Mouse (Mus musculus): ENCODE results near the gene Abhd10.

The Abhd10 gene

DNA sequence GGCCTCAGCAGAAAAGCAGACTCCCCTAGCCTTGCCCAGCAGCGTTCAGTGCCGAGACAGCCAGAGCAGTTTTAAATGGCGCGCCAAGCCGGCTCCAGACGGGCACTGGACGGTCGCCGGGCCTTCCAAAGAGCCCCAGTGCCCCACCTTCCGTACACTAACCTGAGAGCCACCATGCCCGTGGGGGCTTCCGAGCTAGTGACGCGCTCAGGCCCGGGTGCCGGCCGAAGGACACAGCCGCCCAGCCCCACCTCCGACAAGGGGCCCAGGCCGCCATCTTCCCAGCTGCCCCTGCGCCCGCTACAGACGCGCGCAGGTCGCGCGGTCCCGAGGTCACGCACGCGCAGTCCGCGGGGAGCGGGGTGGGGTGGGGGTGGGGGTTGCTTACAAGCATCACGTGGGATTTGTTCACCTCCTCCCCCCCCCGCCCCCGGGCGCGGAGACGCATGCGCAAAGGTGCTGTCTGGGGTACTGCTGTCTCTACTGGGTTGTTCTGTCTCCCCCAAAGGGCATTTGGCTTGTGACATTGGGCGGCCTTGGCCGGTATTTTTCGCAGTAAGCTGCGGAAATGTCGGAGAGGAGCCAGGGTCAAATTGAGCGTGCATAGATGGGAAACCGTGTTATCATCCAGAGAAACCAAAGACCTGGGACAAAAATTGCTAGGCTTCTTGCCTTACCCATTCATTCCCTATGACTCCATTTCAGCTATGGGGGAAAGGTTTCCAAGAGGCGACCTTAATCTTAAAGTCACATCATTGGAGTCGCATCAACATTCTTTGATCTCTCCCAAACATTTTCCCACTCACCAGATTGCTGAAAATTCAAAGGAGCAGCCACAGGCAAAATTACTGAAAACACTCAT, at the start of gene Abhd10:
Abhd10 (minus strand) TSS at position 341 of the 862 bp plus-strand sequence.
- in situ Hi-C loops (cut with MboI; ENCODE audit: low sequenced_read_pairs): no loop called here

DNA sequence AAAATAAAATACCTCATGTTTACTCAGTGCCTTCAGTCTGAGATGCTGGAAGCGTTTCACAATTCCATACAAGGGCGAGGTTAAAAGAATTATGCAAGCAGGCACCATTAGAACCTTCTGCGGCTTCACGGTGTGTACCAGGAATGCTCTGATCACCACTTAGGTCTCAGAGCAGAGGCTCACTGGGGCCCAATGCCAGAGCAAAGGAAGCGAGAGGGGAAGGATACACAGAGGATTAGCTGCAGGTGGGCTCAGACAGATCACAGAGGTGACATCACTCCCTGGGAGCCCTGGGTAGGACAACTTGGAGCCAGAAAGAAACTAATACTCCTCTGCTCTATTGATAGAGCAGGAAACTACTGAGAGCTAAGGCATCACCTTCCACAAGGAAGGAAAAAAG, 48.5 kb upstream of the Abhd10 start:
- in situ Hi-C loops (cut with MboI; ENCODE audit: low sequenced_read_pairs): no loop called here

DNA sequence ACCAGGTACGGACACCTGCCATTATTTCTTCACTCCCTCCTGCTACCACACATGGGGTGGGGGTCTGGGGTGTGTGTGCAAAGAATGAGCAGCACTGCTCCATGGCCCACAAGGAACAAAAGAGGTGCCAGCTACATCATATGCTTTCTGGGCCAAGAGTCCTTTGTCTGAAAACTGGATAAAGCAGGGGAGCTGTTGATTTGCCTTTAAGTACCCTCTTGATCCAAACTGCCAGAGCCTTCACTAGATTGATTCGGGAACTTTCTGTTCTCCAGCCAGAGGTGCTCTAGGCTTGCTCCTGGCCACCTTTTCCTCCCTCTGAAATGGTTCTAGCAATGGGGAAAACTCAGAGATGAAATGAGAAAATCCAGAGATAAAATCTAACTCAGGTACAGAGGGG, 46.6 kb upstream of the Abhd10 start:
- in situ Hi-C loops (cut with MboI; ENCODE audit: low sequenced_read_pairs): no loop called here

DNA sequence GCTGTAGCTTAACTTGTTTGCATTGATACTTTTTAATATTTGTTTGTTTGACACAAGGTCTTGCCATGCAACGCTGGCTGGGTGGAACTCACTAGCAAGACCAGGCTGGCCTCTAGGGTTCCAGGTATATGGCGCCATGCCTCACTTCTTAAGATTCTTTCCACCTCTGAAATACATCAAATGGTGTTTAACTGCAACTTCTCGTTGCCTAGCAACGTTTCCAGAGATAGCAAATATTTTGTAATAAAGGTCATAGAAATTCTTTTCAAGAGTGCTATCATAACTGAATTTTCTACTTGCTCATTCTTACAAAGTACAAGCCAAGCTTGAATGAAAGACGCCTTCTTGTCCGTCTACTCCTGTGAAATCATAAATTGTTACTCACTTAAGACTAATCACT, 44.9 kb upstream of the Abhd10 start:
- in situ Hi-C loops (cut with MboI; ENCODE audit: low sequenced_read_pairs): no loop called here

DNA sequence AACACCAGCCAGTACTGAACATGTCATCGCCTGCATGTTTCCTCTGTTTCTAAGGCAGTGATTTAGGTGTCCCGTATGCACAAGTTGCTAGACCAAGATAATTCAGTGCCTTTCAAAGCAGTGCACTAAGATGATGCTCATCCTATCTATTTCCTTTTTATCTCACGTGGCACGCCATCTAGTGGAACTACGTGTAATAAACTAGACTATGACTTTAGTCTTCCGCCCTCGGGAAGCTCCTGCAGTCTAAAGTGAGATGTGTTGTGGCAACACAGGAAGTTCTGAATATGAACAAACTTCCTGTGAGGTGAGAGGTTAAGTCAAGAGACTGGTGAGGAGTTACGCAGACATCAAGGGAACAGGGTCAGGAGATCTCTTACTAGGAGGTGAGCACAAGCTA, 43.9 kb upstream of the Abhd10 start:
- in situ Hi-C loops (cut with MboI; ENCODE audit: low sequenced_read_pairs): no loop called here

DNA sequence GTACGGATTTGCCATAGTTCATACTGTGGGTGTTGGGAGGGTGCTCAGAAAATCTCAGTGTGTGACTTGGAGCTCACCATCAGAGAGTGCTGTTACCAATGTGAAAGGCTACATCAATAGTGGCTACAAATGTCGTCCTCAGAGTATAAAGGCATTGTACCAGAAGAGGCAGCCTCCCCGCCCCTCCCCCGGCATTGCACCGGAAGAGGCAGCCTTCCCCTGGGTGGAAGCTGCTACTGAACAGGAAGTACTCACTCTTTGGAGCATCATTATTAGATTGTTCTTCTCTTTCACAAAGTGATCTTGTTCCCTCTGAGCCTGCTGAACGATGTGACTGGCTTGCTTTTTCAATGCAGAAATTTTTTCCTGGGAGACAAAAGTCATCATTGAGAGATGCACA, 37.2 kb upstream of the Abhd10 start:
- in situ Hi-C loops (cut with MboI; ENCODE audit: low sequenced_read_pairs): no loop called here

DNA sequence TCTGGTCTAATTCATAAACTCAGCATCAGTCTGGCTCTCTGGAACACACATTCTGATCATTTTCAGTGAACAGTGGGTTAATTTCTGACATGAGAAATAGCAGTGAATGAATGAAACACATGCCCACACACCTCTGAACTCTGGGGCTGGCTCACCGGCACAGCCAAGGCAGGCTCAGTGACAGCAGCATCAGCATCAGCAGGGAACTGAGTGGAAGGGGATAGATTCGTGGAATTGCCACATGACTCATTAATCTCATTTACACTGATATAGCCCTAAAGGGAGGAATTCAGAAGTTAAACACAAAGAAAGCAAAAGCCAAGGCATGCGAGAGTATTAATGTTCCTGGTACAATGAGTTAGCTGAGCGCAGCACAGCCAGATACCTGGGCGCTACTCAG, 32.1 kb upstream of the Abhd10 start:
- in situ Hi-C loops (cut with MboI; ENCODE audit: low sequenced_read_pairs): no loop called here

DNA sequence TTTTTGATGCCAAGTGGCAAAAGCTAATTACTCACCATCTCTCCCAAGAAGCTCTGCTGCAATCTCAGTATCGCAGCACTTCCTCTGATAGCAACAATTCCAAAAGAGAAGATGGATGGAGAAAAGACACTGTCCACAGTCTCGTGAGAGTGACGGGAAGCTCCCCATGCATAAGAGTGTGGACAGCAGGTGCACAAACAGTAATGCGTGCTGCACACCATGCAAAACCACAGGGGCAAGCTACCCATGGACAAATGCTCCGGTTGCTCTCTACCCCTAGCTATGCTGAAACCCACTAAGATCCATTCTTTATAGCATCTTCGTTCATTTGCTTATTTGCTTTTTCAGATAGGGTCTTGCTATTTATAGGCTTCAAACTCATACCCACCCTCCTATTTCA, 28.2 kb upstream of the Abhd10 start:
- in situ Hi-C loops (cut with MboI; ENCODE audit: low sequenced_read_pairs): no loop called here

DNA sequence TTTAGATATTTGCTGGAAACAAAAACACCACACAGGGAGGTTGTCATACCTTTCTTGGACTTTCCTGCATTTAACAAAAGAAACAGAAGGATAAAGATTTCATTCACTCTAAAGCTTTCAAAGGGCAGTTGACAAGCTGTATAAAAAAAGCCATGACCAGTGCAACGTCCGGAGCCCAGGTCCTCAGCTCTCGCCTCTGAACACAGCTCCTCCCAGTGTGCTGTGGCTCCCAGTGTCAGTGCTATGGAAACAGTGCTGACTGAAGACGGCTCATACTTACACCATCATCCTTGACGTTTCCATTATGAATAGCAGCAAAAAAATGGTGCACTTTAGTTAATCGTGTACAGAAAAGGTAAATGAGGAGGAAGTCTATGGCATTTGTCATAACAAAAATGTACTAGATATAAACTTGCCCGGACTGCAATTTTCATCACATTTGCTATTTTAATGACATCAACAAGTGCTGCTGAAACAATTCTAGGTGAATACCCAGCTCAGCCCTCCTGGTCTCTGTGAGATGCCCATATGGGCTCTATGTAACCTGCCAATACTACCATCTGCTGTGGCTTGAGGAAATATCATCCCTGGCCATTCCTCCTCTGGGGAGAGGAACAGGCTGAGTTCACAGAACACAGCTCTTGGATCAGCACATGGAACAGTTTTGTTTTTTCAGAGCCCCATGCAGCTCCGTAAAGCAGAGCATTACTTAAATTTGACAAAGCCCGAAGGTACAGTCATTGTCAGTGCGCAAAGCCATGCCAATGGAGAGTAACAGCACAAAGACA, 25.3 kb upstream of the Abhd10 start:
- in situ Hi-C loops (cut with MboI; ENCODE audit: low sequenced_read_pairs): no loop called here

DNA sequence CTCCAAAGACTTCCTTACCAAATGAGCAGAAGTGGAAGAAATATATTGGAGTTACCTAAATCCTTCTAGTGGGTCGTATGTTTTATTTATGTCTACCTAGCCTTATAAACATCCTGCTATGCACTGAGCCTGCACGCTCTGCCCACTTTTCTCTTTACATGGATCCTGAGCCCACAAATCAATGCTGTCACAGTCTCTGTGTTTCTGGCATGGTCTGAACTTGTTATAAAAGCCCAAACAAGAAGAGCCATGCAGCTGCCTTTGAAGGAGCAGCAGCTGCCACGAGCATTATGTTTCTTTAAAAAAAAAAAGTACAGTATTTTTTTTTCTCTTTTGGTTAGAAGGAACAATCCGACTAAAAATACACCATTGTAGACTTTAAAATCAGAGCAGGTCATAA, 24.7 kb upstream of the Abhd10 start:
- in situ Hi-C loops (cut with MboI; ENCODE audit: low sequenced_read_pairs): no loop called here

DNA sequence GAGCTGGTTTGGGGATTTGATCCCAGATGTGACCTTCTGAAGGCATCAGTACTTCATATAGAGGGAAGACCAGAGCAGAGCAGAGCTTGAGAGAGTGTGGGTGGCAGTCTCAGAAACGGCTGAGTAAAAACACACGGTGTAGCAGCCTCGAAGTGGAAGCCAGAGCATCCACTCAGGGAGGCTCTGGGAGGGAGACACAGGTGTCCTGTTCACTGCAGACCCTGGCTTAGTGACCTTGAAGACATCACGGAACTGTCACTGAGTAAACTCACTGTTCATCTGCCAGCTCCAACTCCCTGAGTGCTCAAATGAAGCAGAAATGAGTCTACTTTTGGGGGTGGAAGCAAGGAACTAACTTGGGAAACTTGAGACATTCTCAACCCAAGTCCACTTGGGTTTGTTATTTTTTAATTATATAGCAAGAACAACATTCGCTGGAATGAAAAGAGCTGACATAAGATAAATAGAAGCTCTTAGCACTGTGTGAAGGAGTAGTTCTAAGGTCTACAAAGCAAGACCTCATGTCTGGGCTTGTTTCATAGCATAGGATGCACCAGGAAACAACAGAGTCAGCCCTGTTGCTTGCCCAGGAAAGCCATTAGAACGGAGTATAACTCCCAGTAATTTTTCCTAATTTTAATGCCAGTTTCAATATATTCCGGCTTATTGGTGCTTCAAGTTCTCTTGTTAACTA, 23.2 kb upstream of the Abhd10 start:
- in situ Hi-C loops (cut with MboI; ENCODE audit: low sequenced_read_pairs): no loop called here

DNA sequence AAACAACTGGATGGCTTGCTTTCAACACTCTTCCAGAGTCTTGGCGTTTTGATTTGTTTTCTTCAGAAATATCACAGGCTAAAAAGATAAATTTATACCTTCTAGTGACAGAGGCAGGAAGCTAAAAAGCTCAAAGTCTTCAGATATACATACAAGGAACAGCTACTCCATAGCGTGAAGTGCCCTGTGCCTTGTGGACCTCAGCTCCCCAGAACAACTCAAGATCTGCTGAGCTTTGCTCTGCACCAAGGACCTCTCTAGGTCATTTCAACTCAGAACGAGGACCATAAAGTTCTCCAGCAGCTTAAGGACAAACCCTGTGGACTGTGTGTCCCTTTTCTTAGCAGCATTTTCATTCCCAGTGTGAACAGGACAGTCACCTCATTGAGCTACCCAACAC, 22.3 kb upstream of the Abhd10 start:
- in situ Hi-C loops (cut with MboI; ENCODE audit: low sequenced_read_pairs): no loop called here

DNA sequence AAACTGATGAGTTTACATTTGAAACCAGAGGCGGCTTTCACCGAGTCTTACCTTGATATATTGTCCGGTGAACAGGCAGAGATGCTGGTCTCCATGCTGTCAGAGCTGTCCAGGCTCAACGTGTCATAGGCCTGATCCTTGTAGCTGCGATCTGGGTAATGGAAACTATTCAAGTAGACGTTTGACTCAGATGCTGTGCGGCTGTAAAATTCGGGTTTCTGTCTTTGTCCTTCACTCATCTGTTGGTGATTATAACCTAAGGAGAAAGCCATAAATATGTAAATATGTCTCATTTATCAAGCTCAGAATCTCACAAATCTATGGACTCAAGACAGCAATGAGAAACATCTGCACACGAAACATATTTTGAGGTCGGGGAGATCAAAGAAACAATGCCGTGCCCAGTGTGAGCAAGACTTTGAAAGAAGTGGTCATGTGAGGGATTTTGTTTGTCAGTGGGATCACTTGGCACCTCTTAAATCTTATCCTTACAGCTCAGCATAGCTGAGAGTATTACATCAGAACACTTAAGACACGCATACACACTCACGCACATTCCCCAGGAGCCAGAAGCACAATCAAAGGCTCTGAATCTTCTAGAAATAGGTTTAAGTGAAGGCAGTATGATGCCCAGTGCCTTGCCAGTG, 20.2 kb upstream of the Abhd10 start:
- in situ Hi-C loops (cut with MboI; ENCODE audit: low sequenced_read_pairs): no loop called here

DNA sequence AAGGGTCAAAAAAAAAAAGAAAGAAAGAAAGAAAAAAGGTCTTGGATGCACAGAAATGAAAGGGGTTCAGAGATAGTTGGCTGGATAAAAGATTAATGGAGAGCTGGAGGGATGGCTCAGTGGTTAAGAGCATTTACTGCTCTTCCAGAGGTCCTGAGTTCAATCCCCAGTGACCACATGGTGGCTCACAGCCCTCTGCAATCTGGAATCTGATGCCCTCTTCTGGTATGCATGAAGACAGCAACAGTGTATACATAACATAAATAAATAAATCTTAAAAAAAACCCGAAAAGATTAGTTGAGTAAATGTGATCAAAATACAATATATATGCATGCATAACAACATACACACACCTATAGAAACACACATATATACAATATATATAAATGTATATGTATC, 18.7 kb upstream of the Abhd10 start:
- in situ Hi-C loops (cut with MboI; ENCODE audit: low sequenced_read_pairs): no loop called here

DNA sequence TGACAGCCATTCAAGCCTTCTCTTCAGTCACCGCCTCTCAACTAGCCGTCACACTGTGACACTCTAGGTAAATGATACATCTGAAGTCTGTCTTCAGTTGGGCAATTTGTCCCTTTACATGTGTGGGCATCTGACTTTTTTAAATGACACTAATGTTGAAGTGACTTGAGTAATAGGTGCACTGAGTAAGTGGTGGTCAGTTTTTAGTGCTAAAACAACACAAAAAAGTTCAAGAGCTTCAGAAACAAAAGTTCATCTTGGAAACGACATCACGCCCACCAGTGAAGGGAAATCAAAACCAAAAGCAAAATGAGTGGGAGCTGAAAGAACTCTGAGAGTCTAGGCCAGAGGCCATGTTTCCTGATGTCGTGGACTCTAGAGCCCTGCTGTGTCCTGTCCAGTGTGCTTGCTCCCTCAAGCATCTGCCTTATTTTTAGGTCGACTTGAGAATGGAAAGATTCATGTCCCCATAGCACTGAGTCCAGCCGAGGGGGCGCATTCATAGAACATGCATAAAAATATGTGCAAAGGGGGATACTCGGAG, 16.0 kb upstream of the Abhd10 start:
- in situ Hi-C loops (cut with MboI; ENCODE audit: low sequenced_read_pairs): no loop called here

DNA sequence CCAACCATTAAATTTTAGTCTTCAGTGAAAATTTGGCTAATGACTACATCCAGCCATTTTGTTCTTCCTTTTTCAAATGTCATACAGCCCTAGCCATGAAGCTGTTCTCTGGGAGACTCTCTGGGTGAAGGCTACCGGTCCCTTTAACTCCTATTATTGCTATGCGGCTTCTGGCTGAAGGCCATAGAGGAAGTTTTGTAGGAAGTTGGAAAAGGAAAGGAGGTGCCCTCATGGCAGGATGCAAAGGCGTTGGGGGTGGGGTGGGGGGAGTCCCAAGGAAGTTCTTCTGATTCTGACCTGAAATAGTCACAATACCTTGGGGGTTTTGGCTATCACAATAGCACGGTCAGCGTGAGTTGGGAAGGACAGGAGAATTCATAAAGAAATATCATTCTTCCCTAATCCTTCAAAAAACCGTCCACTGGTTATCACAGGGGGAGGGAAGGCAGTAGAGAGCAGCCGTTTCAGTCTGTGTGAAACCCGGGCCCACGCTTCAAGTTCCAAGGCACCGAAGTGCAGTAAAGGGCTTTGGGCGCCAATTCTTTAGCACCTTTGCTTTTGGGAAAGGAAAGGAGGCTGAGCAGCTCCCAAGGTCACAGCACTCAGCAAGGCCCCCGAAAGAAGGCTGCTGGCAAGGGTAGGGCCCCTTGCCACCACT, 14.8 kb upstream of the Abhd10 start:
- in situ Hi-C loops (cut with MboI; ENCODE audit: low sequenced_read_pairs): no loop called here

DNA sequence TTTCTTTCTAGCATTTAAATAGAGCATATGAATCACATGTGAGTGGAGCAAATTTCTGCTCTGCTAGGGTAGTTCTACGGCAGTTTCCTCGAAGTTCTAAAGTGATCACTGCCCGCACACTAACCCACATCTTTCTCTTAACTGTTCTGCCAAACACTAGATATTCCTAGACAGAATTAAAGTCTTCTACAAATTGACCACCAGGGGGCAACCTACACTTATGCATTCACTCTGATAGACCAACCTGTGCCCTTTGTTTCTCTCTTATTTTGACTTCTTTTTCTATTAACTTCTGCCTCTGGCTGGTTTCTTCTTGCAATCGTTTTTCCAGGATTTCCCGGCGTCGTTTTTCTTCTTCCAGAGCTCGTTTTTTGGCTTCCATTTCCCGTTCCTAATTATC, 14.1 kb upstream of the Abhd10 start:
- in situ Hi-C loops (cut with MboI; ENCODE audit: low sequenced_read_pairs): no loop called here

DNA sequence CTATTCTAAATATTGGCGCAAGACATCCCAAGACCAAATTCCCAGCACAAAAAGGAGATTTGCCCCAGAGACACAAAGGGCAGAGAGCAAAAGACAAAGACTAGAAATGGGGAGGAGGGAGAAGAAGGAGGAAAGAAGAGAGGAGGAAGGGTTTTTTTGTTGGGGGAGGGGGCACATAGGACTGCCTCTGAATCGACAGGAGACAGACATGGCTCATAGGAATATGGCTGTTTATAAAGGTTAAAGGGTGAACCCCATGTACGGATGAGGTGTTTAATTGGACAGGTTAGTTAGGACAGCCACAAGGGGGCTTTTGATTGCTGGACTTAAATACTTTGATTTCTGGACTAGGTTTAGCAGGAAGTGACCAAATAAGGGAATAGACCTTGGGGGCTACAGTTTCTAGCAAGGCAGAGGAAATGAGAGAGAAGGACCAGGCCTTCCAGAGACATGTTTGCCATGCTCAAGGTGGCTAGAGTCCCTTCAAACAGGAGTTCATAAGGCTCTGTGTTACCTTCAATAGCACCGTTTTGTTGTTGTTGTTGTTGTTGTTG, 913 bp upstream of the Abhd10 start:
- in situ Hi-C loops (cut with MboI; ENCODE audit: low sequenced_read_pairs): no loop called here

DNA sequence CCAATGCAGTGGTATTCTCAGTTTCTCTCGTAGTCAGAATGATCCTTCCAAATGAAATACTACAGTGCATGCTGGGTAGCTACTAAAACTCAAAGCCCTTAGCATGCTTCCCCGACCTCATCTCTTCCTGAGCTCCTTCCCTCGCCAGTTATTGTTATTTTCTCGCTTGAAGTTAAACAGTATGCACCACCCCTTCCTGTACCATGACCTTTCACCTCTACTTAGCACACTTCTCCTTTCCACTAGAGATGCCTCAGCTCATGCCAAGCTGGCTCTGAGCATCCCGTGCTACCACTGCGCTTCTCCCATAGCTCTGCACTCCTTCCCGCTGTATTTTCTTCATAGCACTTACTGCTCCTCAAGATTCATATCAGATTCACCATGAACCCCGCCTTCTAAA, 4.9 kb downstream of the Abhd10 start:
- in situ Hi-C loops (cut with MboI; ENCODE audit: low sequenced_read_pairs): no loop called here

DNA sequence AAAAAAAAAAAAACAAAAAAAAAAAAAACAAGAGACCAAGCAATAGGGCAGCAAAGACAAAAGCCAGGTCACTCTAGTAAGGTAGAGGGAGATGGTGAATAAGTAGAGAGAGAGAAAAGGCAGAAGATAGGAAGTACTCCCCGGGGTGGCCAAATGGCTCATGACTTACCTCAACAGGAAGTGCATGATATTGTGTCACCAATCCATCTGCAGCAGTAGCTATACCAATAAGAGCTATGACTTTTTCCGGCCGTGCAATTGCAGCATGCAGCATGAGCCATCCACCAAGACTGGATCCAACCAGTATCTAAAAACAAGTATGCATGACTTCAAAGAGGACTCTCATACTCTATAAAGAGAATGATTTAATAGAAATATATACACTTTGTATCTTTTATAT, 6.0 kb downstream of the Abhd10 start:
- in situ Hi-C loops (cut with MboI; ENCODE audit: low sequenced_read_pairs): no loop called here

All from CH12F3 (cell line).